Mouse (Mus musculus) limb, embryonic 14.5 days (tissue): ENCODE measurements around the gene Zfp446. TPM values are rescaled to one million over a fixed set of nuclear protein-coding genes. Genes with fewer than 3 reads are reported as not detected.

Source experiments
- ATAC-seq: fragments of 200-750 bp; cut with Nextera tagmentation; 2 replicates; pipeline ENCODE4 v1.8.0; 2017; ENCODE audit warnings: low read depth, moderate number of reproducible peaks, moderate TSS enrichment; ENCODE audit not compliant: low FRiP score
- DNase-seq: peaks from one replicate; pipeline ENCODE4 v3.0.0-alpha.2; 2015; ENCODE audit warnings: low spot score
- H3K27ac ChIP-seq: fragments of 300-500 bp; sonication (generic); replicated peaks from 2 replicates; pipeline ENCODE4 v1.5.1; 2014; ENCODE audit warnings: low read depth, mild to moderate bottlenecking, low read length, moderate library complexity, mixed read lengths
- H3K27me3 ChIP-seq: fragments of 300-500 bp; sonication (generic); 2 replicates; pipeline ENCODE4 v1.6.1; 2014; ENCODE audit warnings: low read length, mixed read lengths; ENCODE audit not compliant: control insufficient read depth, insufficient read depth
- H3K36me3 ChIP-seq: fragments of 300-500 bp; sonication (generic); 2 replicates; pipeline ENCODE4 v1.6.1; 2014; ENCODE audit warnings: mild to moderate bottlenecking, low read length, moderate library complexity, mixed read lengths; ENCODE audit not compliant: control insufficient read depth, insufficient read depth
- H3K4me1 ChIP-seq: fragments of 300-500 bp; sonication (generic); 2 replicates; pipeline ENCODE4 v1.6.1; 2014; ENCODE audit warnings: antibody characterized with exemption, low read length, mixed read lengths; ENCODE audit not compliant: control insufficient read depth, insufficient read depth
- H3K4me2 ChIP-seq: fragments of 300-500 bp; sonication (generic); replicated peaks from 2 replicates; pipeline ENCODE4 v1.6.1; 2014; ENCODE audit warnings: low read depth, mild to moderate bottlenecking, low read length, moderate library complexity; ENCODE audit not compliant: severe bottlenecking
- H3K4me3 ChIP-seq: fragments of 300-500 bp; sonication (generic); replicated peaks from 2 replicates; pipeline ENCODE4 v1.5.1; 2014; ENCODE audit warnings: low read length
- H3K9ac ChIP-seq: fragments of 300-500 bp; sonication (generic); 2 replicates; pipeline ENCODE4 v1.6.1; 2014; ENCODE audit warnings: mild to moderate bottlenecking, low read depth, low read length, moderate library complexity; ENCODE audit not compliant: severe bottlenecking
- H3K9me3 ChIP-seq: fragments of 300-500 bp; sonication (generic); 2 replicates; pipeline ENCODE4 v1.6.1; 2016; ENCODE audit warnings: low read length; ENCODE audit not compliant: control insufficient read depth
- POLR2A ChIP-seq: fragments of 200-500 bp; IDR thresholded peaks from 2 replicates; pipeline ENCODE4 v1.8.0; 2012; ENCODE audit warnings: inconsistent platforms, mild to moderate bottlenecking, moderate library complexity, borderline replicate concordance; ENCODE audit not compliant: insufficient read depth, insufficient read length; ENCODE audit errors: extremely low read depth
- WGBS: fragments of 180-500 bp; shearing (Covaris S2); extraction: QIAGEN DNeasy Blood & Tissue Kit; methylation state at CpG from one replicate; pipeline ENCODE4 v1.1.7; 2014; 5-methylcytosine and 5-hydroxymethylcytosine counted together
- polyA plus RNA-seq, 2 experiments: library from polyadenylated mRNA; depleted of rRNA in 1 of 2; stranded (reverse) in 1 of 2; unstranded in 1 of 2; fragments of >200 nt; fragmentation: Nextera tagmentation in 1 of 2; extraction: Ambion mirVana in 1 of 2; gene quantifications; 2 replicates each; pipeline versions ENCODE4 v1.2.1 to v1.2.3; 2012 to 2014

The Zfp446 gene
- polyA plus RNA-seq, 2 experiments: 3.5 to 10.1 TPM

GRCm38 (mm10) chr7:12998053-12998452 lies 20.4 kb downstream of the Zfp446 start, which contains the start of gene Slc27a5:
Gene Slc27a5, minus strand, starts transcription at chr7:12998192.
- 82% methylated on average over 5 of the region's 5 CpGs for WGBS
- Histone ChIP-seq H3K9me3 (no peaks in the 10 kb centered on the region), H3K27ac (no peak within 1 kb of the TSS), H3K4me3 (no peak within 1 kb of the TSS), H3K27me3 (no peaks in the 10 kb centered on the region), H3K4me2 (no peak within 1 kb of the TSS), H3K4me1 (no peaks in the 10 kb centered on the region), H3K9ac (no peak within 1 kb of the TSS), H3K36me3 (no peaks in the 10 kb centered on the region)
- ATAC-seq (no peak), DNase-seq (no peak)
- no peak for TF ChIP-seq POLR2A

- Histone ChIP-seq H3K4me1 (no peaks in the 10 kb centered on the region), H3K4me2 (no peak within 1 kb of the TSS), H3K9me3 (no peaks in the 10 kb centered on the region), H3K27ac (no peak within 1 kb of the TSS), H3K27me3 (no peaks in the 10 kb centered on the region), H3K9ac (no peak within 1 kb of the TSS), H3K4me3 (no peak within 1 kb of the TSS), H3K36me3 (no peaks in the 10 kb centered on the region)
- no peak for DNase-seq
- ATAC-seq: no peak
- 86% methylated on average over 3 of the region's 3 CpGs for WGBS
- TF ChIP-seq POLR2A: no peak
Observed at GRCm38 (mm10) chr7:12998851-12999250, 21.2 kb downstream of the Zfp446 start, which contains the start of gene Trim28. Gene Trim28, plus strand, starts transcription at chr7:12999114.

GRCm38 (mm10) chr7:13001584-13001983 lies 23.9 kb downstream of the Zfp446 start:
- H3K9me3 ChIP-seq: no peaks in the 10 kb centered on the region
- DNase-seq: no peak
- no peak overlapping the region for H3K4me2 ChIP-seq
- no peaks in the 10 kb centered on the region for H3K27me3 ChIP-seq
- no peak overlapping the region for H3K9ac ChIP-seq
- TF ChIP-seq POLR2A: no peak
- no peak overlapping the region for H3K27ac ChIP-seq
- H3K4me3 ChIP-seq: no peak overlapping the region
- H3K4me1 ChIP-seq: no peaks in the 10 kb centered on the region
- H3K36me3 ChIP-seq: peaks cover 8% of the 10 kb centered on the region
- WGBS: 66% methylated on average over 1 of the region's 1 CpGs
- ATAC-seq: no peak

- Histone ChIP-seq H3K4me3 (no peak overlapping the region), H3K4me2 (no peak overlapping the region), H3K4me1 (peaks cover 7% of the 10 kb centered on the region; the same call in 1 of the 2 replicates), H3K36me3 (peaks cover 23% of the 10 kb centered on the region), H3K9me3 (no peaks in the 10 kb centered on the region), H3K27me3 (0 out of 2 replicates have a peak, but pooled peaks cover 4% of the 10 kb centered on the region), H3K9ac (no peak overlapping the region), H3K27ac (no peak overlapping the region)
- 74% methylated on average over 5 of the region's 5 CpGs for WGBS
- ATAC-seq (no peak), DNase-seq (no peak)
- TF ChIP-seq POLR2A: no peak
Observed at GRCm38 (mm10) chr7:13003380-13003779, 25.7 kb downstream of the Zfp446 start.

GRCm38 (mm10) chr7:13006011-13006410 lies 28.4 kb downstream of the Zfp446 start:
- H3K4me2 ChIP-seq: no peak overlapping the region
- H3K9ac ChIP-seq: no peak overlapping the region
- no peak overlapping the region for H3K27ac ChIP-seq
- no peak overlapping the region for H3K4me3 ChIP-seq
- peaks cover 16% of the 10 kb centered on the region for H3K4me1 ChIP-seq
- ATAC-seq (no peak), DNase-seq (no peak)
- H3K36me3 ChIP-seq: peaks cover 23% of the 10 kb centered on the region
- WGBS: 90% methylated on average over 17 of the region's 17 CpGs
- no peaks in the 10 kb centered on the region for H3K9me3 ChIP-seq
- 0 out of 2 replicates have a peak, but pooled peaks cover 4% of the 10 kb centered on the region for H3K27me3 ChIP-seq
- TF ChIP-seq POLR2A: no peak
